Mouse (Mus musculus) layer of hippocampus, postnatal 14 days (tissue): ENCODE measurements at regions not wholly inside any gene's neighbourhood (a gene's known extent, or its start where the extent isn't known, plus 50 kb on each side); places are given as distances from the start of the nearest gene placed in this dataset.
A peak's percentile ranks its signal among the peaks of the same experiment; 100 is the strongest.

ENCODE experiments used
- DNase-seq, 2 experiments: peaks; one replicate each; pipeline ENCODE4 v3.0.0; 2021 to 2022; ENCODE audit warnings: low spot score in 2 of 2, mixed read lengths in 1 of 2

GRCm38 (mm10) chr7:75063816-75064215, 245.2 kb downstream of the Sv2b start:
- DNase-seq, result no peak

DNA sequence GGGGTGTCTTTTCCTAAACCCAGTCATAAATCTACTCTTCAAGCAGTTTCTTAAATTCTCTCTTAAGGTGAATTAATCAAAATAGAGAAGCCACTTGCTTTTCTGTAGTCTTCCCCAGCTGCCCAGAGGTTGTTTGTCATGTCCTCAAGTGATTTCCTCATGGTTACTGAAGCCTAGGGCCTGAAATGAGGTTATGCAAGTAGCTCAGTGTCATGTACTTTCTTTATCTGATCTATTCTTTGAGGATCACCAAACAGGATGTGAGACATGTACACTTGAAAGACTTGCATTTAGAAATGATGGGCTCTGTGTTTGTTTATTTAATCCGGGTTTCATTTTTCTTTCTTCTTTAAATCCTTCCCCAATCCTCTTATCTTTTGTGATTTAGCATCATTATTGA, 258.8 kb downstream of the Sv2b start:
- DNase-seq, result no peak

DNA sequence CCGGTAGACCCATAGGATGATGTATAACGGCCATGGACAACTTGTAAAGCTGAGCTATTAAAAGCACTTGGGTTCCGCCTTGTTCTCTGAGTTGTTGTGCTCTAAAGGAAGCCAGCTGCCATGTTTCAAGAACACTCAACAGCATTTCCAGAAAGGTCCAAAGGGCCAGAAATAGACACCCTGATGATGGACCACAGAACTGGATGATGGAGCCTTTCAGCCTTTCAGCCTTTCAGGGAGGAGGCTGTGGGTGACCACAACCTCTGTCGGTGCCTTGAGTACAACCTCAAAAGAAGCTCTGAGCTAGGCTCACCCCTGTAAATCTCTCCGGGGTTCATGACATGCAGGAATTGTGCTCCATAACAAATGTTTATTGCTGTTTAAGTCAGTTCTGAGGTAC, 259.3 kb downstream of the Sv2b start:
- DNase-seq, result no peak

DNA sequence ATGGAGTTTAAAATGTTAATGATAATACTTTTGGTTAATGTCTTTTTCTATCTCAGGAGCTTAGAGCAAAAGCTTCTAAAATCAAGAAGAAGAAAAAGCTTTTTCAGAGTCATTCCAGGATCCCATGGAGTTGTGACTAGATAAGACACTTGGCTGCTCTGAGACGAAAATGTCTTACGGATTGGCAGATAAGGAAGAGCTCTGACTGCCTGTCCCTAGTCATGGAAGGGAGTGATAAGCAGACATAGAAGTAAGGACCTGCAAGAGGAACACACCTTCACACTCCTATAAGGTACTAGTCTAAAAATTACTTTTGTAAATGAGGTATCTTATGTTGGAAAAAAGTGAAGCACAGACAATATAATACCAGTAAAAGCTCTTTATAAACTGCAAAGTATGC, 260.2 kb downstream of the Sv2b start:
- DNase-seq, result no peak

DNA sequence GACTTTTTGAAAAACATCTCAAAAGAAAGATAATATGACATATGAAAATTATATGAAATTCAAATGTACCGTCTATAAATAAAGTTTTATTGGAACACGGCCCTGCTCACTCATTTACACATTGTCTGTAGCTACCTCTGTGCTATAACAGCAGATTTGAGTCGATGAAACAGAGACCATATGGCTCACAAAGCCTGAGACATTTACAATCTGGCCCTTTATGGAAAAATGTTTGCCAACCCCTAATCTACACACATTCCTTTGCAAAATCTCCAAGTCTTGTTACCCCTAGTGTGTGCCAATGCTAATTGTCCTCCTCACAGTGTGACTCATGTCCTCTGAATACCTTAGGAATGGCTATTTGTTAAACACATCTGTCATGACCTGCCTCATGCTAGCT, 261.2 kb downstream of the Sv2b start:
- peak in 1 of 2 experiments; percentile 16 for DNase-seq

DNA sequence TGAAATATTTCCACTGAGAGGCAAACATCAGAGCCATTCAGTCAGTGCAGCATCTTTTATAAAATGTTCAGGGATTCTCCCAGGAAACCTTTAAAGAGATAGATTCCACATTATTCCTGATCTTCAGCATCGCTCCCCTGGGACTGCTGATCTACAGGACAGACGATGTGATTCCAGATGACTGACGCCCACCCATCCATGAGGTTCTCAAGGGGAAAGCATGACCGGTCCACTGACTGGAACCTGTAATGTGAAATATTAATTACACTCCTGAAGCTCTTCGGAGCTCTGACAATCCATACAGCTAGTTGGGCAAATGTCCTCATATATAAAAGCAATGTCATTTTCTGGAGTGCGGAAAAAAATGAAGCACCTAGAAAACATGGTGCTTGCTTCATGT, 268.2 kb downstream of the Sv2b start:
- DNase-seq, result no peak

DNA sequence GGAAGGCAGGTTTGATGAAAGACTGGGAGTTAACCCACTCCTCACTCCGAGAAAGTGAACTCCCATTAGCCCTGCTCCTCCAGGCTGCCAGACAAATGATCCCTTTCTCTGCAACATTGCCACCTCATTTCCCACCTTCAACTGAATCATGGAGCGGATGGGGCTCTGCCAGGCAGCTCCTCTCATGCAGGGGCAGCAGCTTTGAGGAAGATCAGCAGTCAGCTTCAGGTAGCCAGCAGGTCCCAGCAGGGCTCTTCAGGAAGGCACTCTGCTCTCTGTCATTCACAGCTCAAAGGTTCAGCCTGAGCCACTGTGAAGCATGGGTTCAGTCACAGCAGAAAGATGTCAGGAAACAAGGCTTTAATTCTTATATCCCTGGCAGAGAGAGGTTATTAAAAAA, 282.9 kb downstream of the Sv2b start:
- DNase-seq, result no peak

GRCm38 (mm10) chr7:75021966-75022365, 287.1 kb downstream of the Sv2b start:
- no peak for DNase-seq

DNA sequence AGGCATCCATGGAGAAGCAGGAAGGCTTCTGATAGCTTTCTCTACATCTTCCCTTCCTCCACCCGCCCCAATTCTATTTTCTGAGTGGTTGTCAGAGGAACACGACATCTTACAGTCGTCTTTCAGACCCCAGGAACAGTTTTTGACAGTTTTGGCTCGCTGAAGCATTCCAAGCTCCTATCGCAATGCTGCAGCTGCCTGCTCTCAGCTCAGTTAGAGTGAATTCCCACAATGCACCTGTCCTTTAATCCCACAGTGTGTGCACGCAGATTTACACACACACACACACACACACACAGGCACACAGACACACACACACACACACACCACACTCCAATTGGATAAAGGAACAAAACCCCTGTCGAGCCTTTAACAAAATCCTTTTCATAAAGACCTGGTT, 290.4 kb downstream of the Sv2b start:
- no peak for DNase-seq

DNA sequence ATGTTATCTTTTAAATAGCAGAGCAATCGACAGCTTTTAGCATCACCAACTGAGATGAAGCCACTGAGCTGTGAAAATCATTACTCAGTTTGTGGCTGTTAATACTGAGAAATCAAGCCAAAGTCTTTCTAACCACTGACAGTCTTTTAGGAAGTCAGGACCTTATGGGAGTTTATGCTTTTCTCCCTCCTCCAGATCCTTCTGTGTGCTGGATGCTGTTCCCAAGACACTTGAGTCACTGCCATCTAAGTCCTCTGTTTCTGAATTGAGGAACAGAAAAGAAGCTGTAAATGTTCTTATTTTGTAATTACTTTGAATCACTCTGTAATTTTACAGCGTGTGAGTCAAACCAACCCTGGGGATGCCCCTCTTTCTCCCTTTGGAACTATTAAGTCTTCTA, 300.6 kb downstream of the Sv2b start:
- DNase-seq, result peak in 1 of 2 experiments; percentile 19

DNA sequence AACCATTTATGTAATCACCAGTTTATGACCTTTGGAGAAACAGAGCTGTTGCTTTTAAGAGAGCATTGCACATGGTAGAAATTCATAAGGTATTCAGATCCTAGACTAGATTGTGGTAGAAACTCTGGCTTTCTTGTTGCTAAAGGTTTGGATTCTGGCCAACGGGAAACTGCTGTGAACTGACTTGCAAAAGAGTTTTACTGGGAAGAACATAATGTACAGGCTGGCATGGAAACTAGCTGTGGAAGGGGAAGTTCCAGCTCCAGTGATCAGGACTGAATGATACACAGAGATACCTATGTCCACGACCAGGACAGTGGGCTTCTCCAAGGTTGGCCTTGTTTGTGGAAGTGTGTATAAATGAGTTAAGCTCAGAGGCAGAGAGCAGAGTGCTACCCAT, 318.9 kb downstream of the Sv2b start:
- peak in 1 of 2 experiments; percentile 10 for DNase-seq

DNA sequence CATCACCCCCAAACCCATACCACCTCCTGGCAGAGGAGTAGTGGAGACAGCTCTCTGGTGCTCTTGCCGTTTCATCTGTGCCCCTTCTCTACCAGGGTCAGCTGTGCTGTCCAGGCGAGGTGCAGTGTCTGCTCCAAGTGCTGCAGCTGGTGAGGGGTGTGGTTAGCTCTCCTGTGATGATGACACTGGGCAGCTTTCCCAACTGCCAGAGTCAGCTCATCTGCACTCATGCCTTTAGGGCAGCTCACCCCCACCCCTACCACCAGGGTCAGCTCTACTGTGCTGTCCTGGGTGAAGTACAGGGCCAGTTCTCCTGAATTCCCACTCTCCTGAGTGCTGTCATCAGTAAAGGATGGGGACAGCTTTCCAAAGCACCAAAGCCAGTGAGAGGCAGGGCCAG, 329.6 kb downstream of the Sv2b start:
- DNase-seq, result no peak

GRCm38 (mm10) chr7:74975986-74976385, 333.1 kb downstream of the Sv2b start:
- peak in 1 of 2 experiments; percentile 15 for DNase-seq

DNA sequence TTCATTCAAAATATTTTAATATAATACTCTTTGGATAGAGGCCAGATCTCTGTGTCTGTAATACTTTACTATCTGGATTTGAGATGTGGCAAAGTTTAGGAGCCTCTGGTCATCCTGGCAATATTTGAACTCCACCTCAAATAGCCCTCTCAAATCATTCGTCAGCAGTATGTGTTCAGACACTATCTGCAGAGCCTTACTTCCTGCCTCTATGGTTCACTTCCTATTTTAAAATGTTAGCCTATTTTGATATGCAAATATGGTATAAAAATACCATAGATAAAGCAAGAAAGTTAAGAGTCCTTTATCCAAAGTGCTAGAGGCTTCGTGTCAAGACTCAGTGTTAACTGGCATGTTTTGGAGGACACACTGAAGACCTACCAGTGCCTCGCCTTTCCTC, 334.6 kb downstream of the Sv2b start:
- DNase-seq, result no peak

DNA sequence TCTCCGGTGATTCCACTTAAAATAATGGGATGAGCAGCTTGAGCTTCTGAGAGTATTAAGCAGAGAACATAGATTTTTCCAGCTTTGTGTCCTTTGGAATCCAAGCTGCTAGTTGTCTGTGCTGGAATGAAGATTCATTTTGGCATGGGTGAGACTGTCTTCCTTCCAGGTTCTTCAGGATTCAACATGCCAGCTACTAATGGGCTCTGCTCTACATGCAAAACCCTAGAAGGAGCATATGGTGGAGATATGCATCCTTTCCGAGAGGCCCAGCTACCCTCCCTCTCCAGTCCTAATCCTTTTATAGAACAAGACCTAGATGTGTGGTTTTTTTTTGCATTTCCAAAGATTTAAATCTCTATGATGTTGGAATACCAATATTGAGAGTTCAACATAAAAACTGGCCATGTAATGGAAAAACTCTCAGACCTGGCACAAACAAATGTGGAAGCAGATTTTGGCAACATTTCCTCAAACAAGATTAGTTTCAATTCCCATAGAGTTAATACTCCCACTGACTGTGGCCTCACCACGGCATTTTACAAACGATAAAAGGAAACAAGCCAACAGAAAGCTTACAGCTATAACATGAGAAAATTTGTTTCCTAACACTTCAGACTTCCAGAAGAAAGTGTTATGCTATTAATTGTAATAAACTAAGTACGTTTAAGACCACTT, 364.5 kb downstream of the Sv2b start:
- DNase-seq, result peak in 1 of 2 experiments; percentile 58

GRCm38 (mm10) chr7:74942917-74943316, 366.1 kb downstream of the Sv2b start:
- peak in 1 of 2 experiments; percentile 62 for DNase-seq

DNA sequence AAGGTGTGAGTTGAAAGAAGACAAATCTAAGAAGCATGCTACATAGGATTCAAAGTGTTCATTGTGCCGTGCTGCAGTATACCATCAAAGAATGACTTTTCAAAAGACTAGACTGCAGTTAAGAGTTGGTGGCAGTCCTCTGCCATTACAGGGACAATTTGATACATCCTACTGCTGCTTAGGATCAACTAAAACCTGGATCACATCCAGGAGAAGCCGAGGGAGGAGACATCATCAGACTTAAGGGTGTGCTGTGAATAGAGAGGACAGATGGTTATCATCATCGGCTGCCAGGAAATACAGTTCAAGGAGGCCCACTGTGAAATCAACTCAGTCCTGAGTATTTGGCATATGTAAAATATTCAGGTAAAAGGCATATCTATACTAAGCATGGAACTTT, 366.9 kb downstream of the Sv2b start:
- DNase-seq, result no peak

- DNase-seq, result no peak
These were observed 374.7 kb upstream of the Slco3a1 start for GRCm38 (mm10) chr7:74929142-74929829.

DNA sequence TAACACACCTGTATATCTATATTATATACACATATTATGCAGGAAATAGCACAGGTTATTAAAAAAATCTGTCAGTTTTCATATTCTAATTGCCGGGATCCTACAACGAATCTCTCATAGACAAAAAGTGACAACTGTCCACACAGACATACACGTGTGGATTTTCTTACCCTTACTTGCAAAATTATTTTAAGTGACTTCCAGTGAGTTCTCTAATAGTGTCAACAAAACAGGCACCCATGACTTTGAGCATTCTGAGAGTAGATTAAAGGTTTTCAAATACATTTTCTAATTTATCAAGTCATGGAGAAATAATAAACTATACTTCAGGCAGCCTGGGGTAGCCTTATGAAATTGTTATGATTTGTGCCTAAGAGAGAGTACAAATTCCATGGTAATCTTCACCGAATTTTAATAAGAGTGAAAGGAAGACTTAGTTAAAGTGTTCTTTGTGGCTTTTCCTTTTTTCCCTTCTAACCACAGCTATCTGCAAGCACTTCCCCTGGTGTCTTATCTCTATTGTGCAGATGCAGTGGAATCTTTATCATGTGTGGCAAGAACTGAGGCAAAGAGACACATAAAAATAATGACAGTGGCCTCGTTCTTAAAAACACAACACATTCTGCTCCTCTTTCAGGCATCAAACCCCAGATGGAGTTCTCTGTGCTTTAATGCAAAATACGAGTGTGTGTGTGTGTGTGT, 373.8 kb upstream of the Slco3a1 start:
- peak in 1 of 2 experiments; percentile 10 for DNase-seq

DNA sequence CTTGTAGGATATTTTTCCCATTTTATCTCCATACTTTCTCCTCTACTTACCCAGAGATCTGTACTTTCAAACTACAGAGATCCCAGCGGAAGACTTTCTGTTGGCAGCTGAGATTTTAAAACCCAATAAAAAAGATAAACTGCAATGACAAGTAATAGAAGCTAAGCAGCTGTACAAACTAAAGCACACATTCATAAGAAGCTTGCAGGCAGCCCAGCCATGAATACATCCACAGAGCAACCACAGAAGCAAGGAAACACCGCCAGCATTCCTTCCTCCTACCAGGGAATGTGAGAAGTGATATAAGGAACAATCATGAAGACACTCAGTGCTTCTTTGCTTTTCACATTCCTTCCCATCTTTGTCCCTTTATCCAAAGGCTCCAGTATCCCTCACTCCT, 372.1 kb upstream of the Slco3a1 start:
- DNase-seq, result no peak

- DNase-seq, result no peak
These were observed 369.6 kb upstream of the Slco3a1 start for GRCm38 (mm10) chr7:74924156-74924555.

- DNase-seq, result no peak
These were observed 353.9 kb upstream of the Slco3a1 start for GRCm38 (mm10) chr7:74908311-74908962.
